Comparison of ENCODE assay signal across 8 mouse cellular contexts in genomic region chr8:84722850-84723570, GRCm38 (mm10). TPM values are rescaled to one million over a fixed set of nuclear protein-coding genes. Genes with fewer than 3 reads are reported as not detected.
DNase-seq lines count a peak whose midpoint lies in the region; ATAC-seq and TF ChIP-seq lines count a peak whose summit lies in the region.

G430095P16Rik (plus strand) TSS chr8:84723007.

- peaks cover 85% of the 10 kb centered on the region for H3K36me3 ChIP-seq in G1E (replicated peaks)
- no peaks in the 10 kb centered on the region for H3K36me3 ChIP-seq in embryonic facial prominence, embryonic 10.5 days (replicated peaks)
- no peaks in the 10 kb centered on the region for H3K36me3 ChIP-seq in heart, embryonic 10.5 days
- no peaks in the 10 kb centered on the region for H3K36me3 ChIP-seq in liver, embryonic 16.5 days (ENCODE audit: control insufficient read depth, insufficient read depth)
- H3K36me3 ChIP-seq in neural tube, embryonic 14.5 days (ENCODE audit: control insufficient read depth, insufficient read depth, low read length), result no peaks in the 10 kb centered on the region

- peak within 1 kb of the TSS; percentile 71 for H3K4me3 ChIP-seq in G1E (ENCODE audit: low read depth, low read length)
- peak within 1 kb of the TSS; percentile 41 for H3K4me3 ChIP-seq in embryonic facial prominence, embryonic 10.5 days
- peak within 1 kb of the TSS; percentile 38 for H3K4me3 ChIP-seq in heart, embryonic 10.5 days
- H3K4me3 ChIP-seq in liver, embryonic 16.5 days (ENCODE audit: low read depth, low read length), result peak within 1 kb of the TSS; percentile 66
- H3K4me3 ChIP-seq in neural tube, embryonic 14.5 days (ENCODE audit: low read depth, low read length), result no peak within 1 kb of the TSS

- H3K27ac ChIP-seq in embryonic facial prominence, embryonic 10.5 days (replicated peaks), result peak within 1 kb of the TSS; percentile 91
- H3K27ac ChIP-seq in heart, embryonic 10.5 days, result peak within 1 kb of the TSS; percentile 87
- peak within 1 kb of the TSS; percentile 94 for H3K27ac ChIP-seq in liver, embryonic 16.5 days (ENCODE audit: low read length)
- H3K27ac ChIP-seq in neural tube, embryonic 14.5 days (ENCODE audit: low read depth, low read length), result peak within 1 kb of the TSS; percentile 81

- peak within 1 kb of the TSS; percentile 92 for H3K4me2 ChIP-seq in liver, embryonic 16.5 days (ENCODE audit: low read depth, low read length)
- H3K4me2 ChIP-seq in neural tube, embryonic 14.5 days (ENCODE audit: low read depth, low read length), result peak within 1 kb of the TSS; percentile 2; the same call in 1 of the 2 replicates

- peak; percentile 80 for ATAC-seq in G1E (ENCODE audit: extremely low read depth, insufficient number of reproducible peaks, low FRiP score, poor library complexity, severe bottlenecking)
- ATAC-seq in liver, embryonic 16.5 days (ENCODE audit: low read depth), result peak; percentile 93
- ATAC-seq in neural tube, embryonic 14.5 days (ENCODE audit: low read depth), result peak; percentile 68

- DNase-seq in 3134 (ENCODE audit: extremely low read depth, insufficient read length, low spot score), result peak; percentile 86
- peak; percentile 84 for DNase-seq in G1E (ENCODE audit: low spot score)
- peak; percentile 77 for DNase-seq in embryonic facial prominence, embryonic 10.5 days (ENCODE audit: low spot score)
- no peak for DNase-seq in heart, embryonic 10.5 days (ENCODE audit: low spot score)
- DNase-seq in kidney, adult 9 months, result peak; percentile 74
- peak; percentile 68 for DNase-seq in thymus, postnatal 14 days

- WGBS in embryonic facial prominence, embryonic 10.5 days, result 16% methylated on average over 10 of the region's 10 CpGs
- WGBS in heart, embryonic 10.5 days, result 14% methylated on average over 10 of the region's 10 CpGs
- 6% methylated on average over 10 of the region's 10 CpGs for WGBS in liver, embryonic 16.5 days (ENCODE audit: insufficient replicate concordance)
- WGBS in neural tube, embryonic 14.5 days, result 18% methylated on average over 10 of the region's 10 CpGs

- H3K4me1 ChIP-seq in G1E (ENCODE audit: insufficient read depth, low read depth, low read length), result peaks cover 76% of the 10 kb centered on the region
- peaks cover 58% of the 10 kb centered on the region for H3K4me1 ChIP-seq in embryonic facial prominence, embryonic 10.5 days
- H3K4me1 ChIP-seq in heart, embryonic 10.5 days, result peaks cover 63% of the 10 kb centered on the region
- peaks cover 67% of the 10 kb centered on the region for H3K4me1 ChIP-seq in liver, embryonic 16.5 days (ENCODE audit: control insufficient read depth, low read depth, low read length)
- H3K4me1 ChIP-seq in neural tube, embryonic 14.5 days (ENCODE audit: control insufficient read depth, insufficient read depth, low read length), result peaks cover 21% of the 10 kb centered on the region

- H3K27me3 ChIP-seq in G1E (ENCODE audit: insufficient read depth, low read length), result no peaks in the 10 kb centered on the region
- peaks cover 100% of the 10 kb centered on the region for H3K27me3 ChIP-seq in embryonic facial prominence, embryonic 10.5 days (replicated peaks; ENCODE audit: low read depth, poor library complexity, severe bottlenecking)
- peaks cover 71% of the 10 kb centered on the region for H3K27me3 ChIP-seq in heart, embryonic 10.5 days (ENCODE audit: insufficient read depth, poor library complexity, severe bottlenecking)
- no peaks in the 10 kb centered on the region for H3K27me3 ChIP-seq in liver, embryonic 16.5 days (ENCODE audit: control insufficient read depth, insufficient read depth, low read depth, low read length)
- no peaks in the 10 kb centered on the region; the same call in 1 of the 2 replicates for H3K27me3 ChIP-seq in neural tube, embryonic 14.5 days (ENCODE audit: control insufficient read depth, insufficient read depth, low read length)

- peak within 1 kb of the TSS; percentile 81 for H3K9ac ChIP-seq in liver, embryonic 16.5 days (ENCODE audit: low read depth, low read length)
- H3K9ac ChIP-seq in neural tube, embryonic 14.5 days (replicated peaks; ENCODE audit: low read depth, low read length), result no peak within 1 kb of the TSS

- TF ChIP-seq CTCF in G1E (IDR thresholded peaks at IDR 0.05; ENCODE audit: low read depth, low read length), result no peak

- H3K9me3 ChIP-seq in G1E (replicated peaks), result no peaks in the 10 kb centered on the region
- H3K9me3 ChIP-seq in embryonic facial prominence, embryonic 10.5 days, result no peaks in the 10 kb centered on the region
- H3K9me3 ChIP-seq in heart, embryonic 10.5 days, result no peaks in the 10 kb centered on the region
- no peaks in the 10 kb centered on the region for H3K9me3 ChIP-seq in liver, embryonic 16.5 days (replicated peaks; ENCODE audit: control insufficient read depth, low read length)
- H3K9me3 ChIP-seq in neural tube, embryonic 14.5 days (ENCODE audit: control insufficient read depth, low read length), result no peaks in the 10 kb centered on the region

RNA-seq across cellular contexts. Expression of gene G430095P16Rik, which starts in this region (rescaled TPM):
- total RNA-seq in G1E (2014; fragmentation: Nextera tagmentation), result 39.9 and 54.3 TPM in 2 replicates
- total RNA-seq in G1E (2017), result 11.0 and 11.3 TPM in 2 replicates
- polyA plus RNA-seq in G1E (2012), result 35.2 and 42.7 TPM in 2 replicates
- 1.6 and 3.6 TPM in 2 replicates for polyA plus RNA-seq in embryonic facial prominence, embryonic 10.5 days (2016; fragmentation: Nextera tagmentation; extraction: Ambion mirVana)
- 2.1 and 3.2 TPM in 2 replicates for polyA plus RNA-seq in heart, embryonic 10.5 days (2016; fragmentation: Nextera tagmentation; extraction: Ambion mirVana)
- 7.0 and 7.8 TPM in 2 replicates for polyA plus RNA-seq in liver, embryonic 16.5 days (2015; fragmentation: Nextera tagmentation; extraction: Ambion mirVana)
- 0.76 and 1.8 TPM in 2 replicates for polyA plus RNA-seq in neural tube, embryonic 14.5 days (2014; fragmentation: Nextera tagmentation; extraction: Ambion mirVana)
